Mouse (Mus musculus) cerebellum, postnatal 36 days (tissue): ENCODE results near the gene Ogdh.
A peak's percentile ranks its signal among the peaks of the same experiment; 100 is the strongest.
"Not testable (repeated sequence)": the region's sequence is repeated elsewhere in the genome, so short reads cannot be mapped to it uniquely, and the experiment has no call there.

ENCODE experiments used
- DNase-seq, 2 experiments: peaks; one replicate each; pipeline ENCODE4 v3.0.0; 2021 to 2022; ENCODE audit warnings: mixed read lengths in 2 of 2

The Ogdh gene

GRCm38 (mm10) chr11:6291401-6292115 is at the start of gene Ogdh:
Ogdh (plus strand) TSS chr11:6291633.
- peak; percentile 98 to 99 for DNase-seq

DNA sequence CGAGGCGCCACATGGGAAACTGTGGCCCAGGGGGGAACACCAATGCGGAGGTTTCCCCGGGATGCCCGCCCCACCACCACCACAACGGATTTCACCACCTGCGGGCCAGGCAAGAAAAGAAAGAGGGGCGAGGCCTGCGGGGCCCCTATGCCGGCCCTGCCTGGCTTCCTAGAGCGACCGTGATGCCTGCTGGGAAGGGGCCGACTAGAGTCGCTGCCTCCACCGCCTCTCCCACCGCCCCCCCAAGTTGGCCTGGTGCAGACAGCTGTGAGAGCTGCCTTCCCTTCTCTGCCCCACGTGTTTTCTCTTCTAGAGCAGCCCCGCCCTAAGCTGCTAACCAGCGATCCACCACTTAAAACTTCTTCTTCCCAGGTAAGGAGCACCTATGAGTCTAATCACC is 46.7 kb upstream of the Ogdh start:
- no peak for DNase-seq

DNA sequence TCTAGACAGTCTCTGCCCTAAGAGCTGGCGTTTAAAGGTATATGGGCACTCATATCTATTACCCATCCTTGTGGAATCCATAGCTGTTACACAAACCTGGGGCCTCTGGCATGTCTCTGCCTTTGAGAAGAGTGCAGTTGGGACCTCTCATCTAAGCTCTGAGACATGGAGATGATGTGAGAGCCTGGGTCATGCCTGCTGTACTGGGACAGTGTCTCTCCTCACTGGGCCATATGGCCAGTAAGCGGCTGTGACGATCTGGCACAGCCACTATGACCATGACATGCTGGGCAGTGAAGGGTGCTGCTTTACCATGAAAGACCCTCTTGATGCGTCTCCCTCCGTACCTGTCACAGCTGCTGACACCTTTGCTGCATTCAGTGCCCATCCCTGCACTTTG is 39.2 kb upstream of the Ogdh start:
- no peak for DNase-seq

GRCm38 (mm10) chr11:6252824-6253223 is 38.6 kb upstream of the Ogdh start:
- DNase-seq, result no peak

DNA sequence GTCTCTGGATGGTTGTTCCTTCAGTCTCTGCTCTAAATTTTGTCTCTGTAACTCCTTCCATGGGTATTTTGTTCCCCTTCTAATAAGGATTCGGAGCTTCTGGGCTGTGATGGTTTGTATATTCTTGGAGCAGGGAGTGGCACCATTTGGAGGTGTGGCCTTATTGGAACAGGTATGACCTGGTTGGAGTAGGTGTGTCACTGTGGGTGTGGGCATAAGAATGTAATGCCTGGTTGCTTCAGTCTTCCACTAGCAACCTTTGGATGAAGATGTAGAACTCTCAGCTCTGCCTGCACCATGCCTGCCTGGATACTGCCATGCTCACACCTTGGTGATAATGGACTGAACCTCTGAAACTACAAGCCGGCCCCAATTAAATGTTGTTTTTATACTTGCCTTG is 36.8 kb upstream of the Ogdh start:
- DNase-seq, result not testable (repeated sequence)

- DNase-seq, result no peak
Measured at GRCm38 (mm10) chr11:6256490-6257072, 34.9 kb upstream of the Ogdh start.

GRCm38 (mm10) chr11:6259413-6259812 is 32.0 kb upstream of the Ogdh start:
- no peak for DNase-seq

GRCm38 (mm10) chr11:6261434-6262082 is 29.9 kb upstream of the Ogdh start:
- DNase-seq, result peak; percentile 77 to 80

DNA sequence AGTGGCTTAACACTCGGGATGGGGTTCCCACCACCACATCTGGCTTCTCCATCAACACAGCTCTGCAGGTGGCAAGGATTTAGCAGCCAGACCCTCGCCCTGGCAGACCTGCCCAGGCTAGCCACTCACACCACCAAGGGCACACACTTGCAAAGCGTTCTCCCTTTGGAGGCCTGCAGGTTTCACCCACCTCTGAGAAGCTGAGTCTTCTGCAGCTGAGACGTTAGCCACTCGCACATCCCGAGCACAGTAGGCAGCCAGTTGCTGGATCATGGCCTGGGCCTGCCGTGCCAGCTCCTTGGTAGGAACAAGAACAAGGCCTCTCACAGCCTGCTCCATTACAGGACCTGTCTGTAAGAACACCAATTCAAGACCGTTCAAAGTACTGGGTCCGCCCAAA is 24.8 kb upstream of the Ogdh start:
- DNase-seq, result no peak

- DNase-seq, result peak; percentile 90 to 92
Measured at GRCm38 (mm10) chr11:6267320-6268254, 23.8 kb upstream of the Ogdh start, which contains the start of gene Ddx56. Ddx56 (minus strand) TSS chr11:6267772.

DNA sequence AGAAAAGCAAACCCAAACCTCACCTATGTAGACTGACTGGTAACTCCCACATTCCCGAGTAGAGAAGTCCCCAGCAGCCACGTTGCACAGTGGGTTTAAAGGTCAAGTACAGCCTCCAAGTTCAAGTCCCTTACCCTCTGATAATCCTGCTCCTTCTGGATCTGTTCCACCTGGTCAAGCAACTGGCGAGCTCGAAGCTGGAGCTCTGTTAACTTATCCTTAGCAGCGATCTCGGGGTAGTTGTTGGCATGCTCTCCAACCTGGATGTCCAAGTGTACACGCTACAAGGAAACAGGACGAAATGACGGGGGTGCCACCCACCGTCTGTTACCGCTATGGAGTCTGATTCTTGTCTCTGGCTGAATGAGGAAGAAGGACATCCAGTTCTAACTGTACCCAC is 17.8 kb upstream of the Ogdh start:
- DNase-seq, result peak; percentile 21 to 27

DNA sequence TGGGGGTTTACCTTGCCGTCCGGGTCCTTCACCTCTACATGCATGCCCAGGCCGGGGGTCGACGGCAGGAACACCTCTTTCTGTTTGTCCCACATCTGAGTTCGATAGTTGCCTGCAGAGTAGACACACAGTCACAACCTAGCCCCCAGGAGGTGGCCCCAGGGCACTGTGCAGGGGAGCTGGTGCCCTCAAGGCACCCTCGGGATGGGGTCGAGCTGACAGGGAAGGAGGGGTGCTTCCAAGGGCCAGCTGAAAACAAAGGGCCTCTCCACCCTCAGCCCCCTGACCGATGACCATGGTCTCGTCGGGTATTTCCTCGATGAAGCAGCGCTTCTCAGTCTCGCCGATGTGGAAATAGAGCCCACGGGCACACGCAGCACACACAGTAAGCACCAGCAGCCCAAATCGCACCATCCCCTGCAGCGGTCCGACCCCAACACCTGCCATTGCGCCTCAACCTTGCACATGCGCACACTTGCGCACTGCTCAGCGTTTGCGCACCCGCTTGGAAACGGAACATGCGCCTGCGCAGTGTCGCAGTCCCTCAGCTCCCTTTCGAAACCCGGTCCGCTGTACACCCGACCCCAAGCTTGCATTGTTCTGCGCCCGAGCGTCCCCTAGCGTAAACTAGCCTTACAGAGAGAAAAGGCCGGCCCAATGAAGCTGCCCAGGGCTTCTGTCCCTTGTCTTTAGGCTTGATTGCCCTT is 16.9 kb upstream of the Ogdh start, which contains the start of gene Tmed4:
TSS of gene Tmed4 (minus strand) at position 484 of the 707 bp plus-strand sequence.
- peak; percentile 99 to 100 for DNase-seq

DNA sequence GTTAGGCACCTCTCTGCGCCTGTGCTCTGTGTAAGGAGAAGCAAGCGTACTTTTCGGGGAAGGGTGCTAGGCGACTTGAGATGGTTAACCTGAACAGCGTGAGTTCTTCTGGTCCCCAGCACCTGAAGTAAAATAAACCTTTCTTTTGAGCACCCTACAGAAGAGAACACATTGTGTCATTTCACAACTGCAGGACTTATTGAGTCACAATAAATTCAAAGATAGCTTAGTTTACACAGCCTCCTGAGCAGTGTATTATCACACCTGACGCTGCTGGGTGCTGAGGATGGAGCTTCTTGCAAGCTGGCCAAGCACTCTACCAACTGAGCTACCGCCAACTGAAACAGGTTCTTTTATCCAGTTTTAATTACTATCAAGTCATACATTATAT is 16.3 kb upstream of the Ogdh start:
- DNase-seq, result no peak

- DNase-seq, result no peak
Measured at GRCm38 (mm10) chr11:6276466-6276865, 15.0 kb upstream of the Ogdh start.

DNA sequence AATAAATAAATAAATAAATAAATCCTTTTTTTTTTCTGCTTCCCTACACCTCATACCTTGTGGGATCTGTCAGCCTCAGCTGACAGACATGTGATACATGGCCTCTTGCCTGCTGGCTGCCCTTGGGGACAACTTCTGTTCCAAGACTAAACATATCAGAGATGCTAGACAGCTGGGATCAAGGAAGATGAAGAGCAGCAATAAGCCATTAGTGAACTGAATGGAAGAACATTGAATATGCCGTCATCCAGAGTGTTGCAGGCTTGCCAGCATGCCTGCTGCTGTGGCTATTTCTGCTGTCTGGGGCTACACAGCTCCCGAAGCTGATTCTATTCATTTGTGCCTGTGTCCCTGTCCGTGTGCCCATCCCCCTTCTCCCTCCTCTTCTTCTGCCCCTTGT is 8.5 kb upstream of the Ogdh start:
- no peak for DNase-seq

DNA sequence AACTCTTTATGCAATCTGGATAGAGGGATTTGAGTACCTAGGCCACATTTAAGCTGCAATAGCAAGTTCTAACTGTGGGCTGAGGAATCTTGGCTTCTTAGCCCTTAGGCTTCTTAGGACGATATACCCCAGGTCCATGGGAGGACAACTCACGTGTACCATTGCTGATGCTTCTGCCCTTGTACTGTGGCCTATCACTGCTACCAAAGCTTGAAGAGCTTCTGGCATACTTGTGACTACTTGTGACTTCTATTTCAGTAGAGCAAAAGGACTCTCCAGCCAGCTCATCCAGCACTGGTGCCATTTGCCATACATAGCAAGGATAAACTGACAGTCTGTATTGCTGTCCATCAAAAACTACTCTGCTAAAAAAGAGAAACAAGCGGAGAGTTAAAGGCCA is 1.3 kb upstream of the Ogdh start:
- DNase-seq, result no peak

DNA sequence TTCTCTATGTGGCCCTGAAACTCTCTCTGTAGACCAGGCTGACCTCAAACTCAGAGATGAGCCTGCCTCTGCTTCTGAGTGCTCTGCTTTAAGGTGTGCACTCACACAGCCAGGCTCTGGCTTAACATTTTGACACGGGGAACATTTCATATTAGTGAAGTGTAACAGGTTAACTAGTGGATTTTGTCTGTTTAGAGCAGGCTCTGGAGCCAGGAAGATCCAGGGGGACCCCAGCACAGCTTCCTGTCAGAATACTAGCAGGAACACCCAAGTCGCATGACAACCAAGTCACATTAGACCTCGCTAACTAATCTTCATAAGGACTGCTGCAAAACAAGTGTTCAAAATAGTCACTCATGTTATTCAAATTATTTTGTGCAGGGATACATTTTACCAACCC is 550 bp upstream of the Ogdh start:
- no peak for DNase-seq

GRCm38 (mm10) chr11:6292116-6292987 is 919 bp downstream of the Ogdh start:
- DNase-seq, result peak in 1 of 2 experiments; percentile 57

- no peak for DNase-seq
Measured at GRCm38 (mm10) chr11:6292988-6293349, 1.5 kb downstream of the Ogdh start.

DNA sequence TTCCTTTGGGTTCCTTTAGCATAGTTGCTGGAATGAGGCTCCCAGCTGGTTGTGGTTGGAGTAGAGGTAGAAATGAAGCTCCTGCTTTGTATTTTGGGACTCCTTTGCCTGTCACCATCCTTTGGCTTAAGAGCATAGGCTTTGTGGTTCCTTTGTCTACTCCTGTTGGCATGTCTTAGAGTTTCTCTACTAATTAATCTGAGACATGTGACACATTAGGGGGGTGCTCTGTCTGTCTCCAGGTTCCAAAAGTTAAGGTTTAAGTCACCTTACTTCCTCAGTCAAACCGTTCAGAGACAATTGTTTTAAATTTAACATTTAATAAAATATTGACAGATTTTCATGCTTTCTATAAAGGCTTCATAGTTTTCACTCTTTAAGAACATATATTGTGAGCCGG is 2.2 kb downstream of the Ogdh start:
- no peak for DNase-seq

- DNase-seq, result no peak
Measured at GRCm38 (mm10) chr11:6294632-6295031, 3.2 kb downstream of the Ogdh start.
